Mouse (Mus musculus) adrenal gland, postnatal 25 days (tissue): ENCODE results near the gene Nagk. TPM values are rescaled to one million over a fixed set of nuclear protein-coding genes. Genes with fewer than 3 reads are reported as not detected.
"Not testable (repeated sequence)": the region's sequence is repeated elsewhere in the genome, so short reads cannot be mapped to it uniquely, and the experiment has no call there.

Experiments used
- DNase-seq: peaks from one replicate; pipeline ENCODE4 v3.0.0; 2021; ENCODE audit warnings: mixed read lengths
- total RNA-seq: library from RNA; stranded (reverse); gene quantifications from 2 replicates; pipeline ENCODE4 v1.2.3, GENCODE M21; 2021

Gene Nagk
- total RNA-seq, 1 experiment from 2014 or later, result 59.5 TPM

DNA sequence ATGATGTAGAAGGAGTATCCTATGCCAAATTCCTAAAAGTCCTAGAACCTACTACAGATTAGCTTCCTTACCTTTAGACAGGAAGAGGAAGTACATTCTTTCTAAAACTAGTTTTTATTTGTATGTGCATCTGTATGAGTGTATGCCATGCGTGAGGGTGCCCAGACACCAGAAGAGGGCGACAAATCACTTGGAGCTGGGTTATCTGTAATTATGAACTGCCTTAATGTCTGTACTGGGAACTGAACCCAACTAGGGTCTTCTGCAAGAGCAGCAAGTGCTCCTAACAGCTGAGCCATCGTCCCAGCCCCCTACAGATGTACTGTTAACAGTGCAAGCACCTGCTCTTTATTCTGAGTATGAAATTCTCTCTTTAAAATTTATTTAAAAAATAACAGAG is 21.0 kb downstream of the Nagk start:
- no peak for DNase-seq

DNA sequence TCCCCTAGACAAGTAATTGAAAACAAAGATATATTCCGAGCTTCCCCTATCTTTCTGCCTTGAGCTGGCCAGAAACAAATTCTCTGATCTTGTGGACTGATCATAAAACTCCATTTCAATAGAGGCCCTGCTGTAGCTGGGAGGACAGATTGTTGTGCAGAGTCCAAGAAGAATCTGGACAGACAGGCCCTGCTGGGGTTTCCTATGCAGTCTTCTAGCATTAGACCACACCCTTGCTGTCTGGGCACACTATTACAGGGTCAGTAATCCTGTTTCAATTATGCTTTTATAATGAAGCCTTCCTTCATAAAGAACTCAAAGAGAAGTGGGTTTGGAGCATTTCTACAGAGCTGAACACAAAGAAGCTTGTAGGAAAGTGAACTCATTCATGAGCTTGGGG is 24.2 kb downstream of the Nagk start:
- no peak for DNase-seq

DNA sequence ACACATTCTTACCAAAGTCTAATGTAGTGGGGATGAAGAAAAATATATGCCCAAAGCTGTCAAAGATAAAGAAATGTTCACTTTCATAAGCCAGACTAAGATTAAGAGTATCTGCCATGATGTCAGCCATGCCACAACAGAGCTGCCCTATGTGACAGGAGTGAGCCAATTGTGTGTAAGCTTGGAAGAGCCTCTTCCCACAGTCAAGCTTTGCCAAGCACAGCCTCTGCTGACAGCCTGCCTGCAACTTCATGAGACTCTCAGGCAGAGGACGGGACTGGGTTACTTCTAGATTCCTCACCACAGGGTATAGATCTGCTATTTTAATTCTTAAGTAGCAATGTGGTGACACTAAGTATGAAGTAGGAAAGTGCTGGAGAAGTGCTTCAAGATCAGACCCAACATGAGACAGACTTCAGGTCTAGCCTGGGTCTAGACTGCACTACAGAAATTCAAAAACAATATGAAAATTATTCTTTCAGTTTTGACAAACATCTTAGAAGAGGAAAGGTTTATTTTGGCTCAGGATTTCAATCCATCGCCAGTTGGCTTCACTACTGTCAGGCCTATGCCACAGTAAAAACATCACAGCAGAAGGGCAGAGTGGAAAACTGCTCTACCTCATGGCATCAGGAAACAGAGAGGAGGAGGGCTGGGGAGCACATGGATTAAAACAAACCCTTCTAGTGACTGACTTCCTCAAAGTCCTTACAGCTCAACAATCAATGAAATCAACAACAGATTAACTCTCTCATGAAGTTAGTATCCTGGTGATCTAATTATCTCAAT is 26.1 kb downstream of the Nagk start:
- DNase-seq, result no peak

DNA sequence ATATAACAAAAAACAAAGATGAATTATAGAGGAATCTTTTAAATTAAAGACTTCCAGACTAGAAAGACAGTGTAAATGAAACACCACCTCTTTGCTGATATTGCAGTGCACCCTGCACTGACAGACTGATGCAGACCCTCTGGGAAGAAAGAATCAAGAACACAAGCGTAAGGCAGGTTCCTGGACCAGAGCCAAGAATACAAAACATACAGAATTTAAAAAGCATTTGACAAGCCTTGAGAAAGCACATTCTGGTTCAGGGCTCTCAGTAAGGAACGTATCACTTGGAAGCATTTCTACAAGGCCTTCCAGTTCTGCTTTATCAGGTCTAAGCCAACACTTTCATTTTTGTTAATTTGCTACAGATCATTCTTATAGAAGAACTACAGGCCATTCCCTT is 27.1 kb downstream of the Nagk start:
- no peak for DNase-seq

DNA sequence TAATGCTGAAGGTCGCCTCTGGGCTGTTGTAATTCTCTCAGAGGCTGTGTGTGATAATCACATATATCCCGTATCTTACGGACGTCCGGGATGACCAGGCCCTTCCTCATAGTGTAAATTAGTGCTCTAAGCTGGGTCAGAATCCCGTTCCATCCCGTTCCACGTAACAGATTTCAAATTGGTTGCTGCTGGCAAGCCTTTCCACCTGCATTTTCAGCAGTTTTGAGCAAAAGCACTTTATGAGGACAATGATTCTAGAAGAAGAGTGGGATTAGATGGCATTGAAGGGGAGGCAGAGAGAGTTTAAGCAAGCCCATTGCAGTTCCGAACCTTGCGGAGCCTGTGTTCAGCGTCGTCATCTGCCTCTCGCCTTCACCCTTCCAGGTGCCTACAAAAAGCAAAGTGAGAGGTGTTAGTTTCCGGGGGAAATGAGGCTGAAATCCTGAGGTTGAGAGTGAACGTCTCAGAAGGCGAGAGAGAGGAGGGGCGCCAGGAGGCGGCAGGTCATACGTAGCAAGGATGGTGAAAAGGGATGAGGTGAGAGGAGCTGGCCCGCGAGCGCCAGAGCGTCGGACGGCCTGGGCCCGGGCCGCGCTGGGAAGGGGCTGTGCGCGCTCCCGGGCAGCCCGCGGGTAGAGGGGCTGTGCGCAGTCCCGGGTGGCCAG is 36.3 kb downstream of the Nagk start:
- DNase-seq, result no peak

DNA sequence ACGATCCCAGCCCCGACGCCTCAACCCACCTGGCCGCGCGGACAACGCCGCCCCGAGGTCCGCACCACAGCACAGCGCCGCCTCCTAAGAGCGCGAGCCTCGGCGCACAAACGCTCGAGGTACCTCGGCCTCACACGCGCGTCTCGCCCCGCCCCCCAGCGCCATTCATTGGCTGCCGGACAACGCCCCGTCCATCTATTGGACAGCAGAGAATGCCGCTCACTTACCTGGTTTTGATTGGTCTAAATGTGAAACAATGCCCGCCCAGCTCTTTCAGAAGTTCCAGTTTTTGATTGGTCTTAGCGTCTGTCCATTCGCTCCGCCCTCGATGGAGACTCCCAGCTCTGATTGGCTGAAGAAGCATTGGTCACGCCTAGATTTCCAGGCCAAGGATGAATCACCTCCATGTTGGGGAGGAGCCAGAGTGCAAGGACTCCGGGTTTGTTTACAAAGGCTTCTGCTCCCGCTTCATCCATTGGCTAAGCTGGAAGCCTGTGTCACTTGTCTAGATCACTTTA is 36.9 kb downstream of the Nagk start, which contains the start of gene Paip2b:
Gene Paip2b, minus strand, starts transcription at position 136 of the 518 bp plus-strand sequence.
- peak; percentile 98 for DNase-seq

DNA sequence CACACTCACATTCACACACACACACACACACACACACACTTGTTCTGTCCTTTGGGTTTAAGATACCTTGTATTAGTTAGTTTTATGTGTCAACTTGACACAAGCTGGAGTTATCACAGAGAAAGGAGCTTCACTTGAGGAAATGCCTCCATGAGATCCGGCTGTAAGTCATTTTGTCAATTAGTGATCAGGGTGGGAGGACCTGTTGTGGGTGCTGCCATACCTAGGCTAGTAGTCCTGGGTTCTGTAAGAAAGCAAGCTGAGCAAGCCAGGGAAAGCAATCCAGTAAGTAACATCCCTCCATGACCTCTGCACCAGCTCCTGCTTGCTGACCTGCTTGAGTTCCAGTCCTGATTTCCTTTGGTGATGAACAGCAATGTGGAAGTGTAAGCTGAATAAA is 37.6 kb downstream of the Nagk start:
- not testable (repeated sequence) for DNase-seq

DNA sequence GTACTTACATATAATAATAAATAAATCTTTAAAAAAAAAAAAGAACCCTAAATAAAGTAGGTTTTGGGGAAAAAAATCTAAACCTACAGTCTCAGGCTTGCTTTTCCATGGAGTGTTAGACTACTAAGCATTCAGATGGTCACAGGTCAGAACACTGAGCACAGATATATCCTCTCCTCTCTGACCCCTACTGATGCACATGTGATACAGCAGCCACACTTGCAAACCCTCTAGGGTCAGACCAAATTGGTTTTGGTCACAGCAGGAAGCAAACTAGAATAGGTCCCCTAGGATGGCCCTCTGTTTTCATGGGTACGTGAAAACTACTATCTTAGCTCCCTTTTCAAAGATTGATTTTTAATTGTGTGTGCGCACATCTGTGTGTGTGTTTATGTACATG is 42.0 kb downstream of the Nagk start:
- DNase-seq, result no peak

DNA sequence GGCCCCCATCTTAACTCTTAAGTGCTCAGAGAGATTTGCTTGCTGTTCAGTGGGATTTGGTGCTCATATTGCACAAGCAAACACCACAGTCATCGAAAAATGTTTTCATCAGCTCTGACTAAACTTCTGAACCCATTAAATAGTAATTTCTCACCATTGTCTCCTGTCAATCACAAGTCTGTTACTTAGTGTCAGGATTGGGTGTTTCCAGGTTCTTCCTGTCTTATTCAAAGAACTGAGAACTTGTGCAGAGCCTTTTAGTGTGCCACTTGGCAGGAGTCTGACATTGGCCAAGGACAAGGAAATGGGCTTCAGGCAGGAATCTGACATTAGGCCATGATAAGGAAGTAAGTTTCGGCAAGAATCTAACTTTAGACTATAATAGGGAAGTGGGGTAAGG is 43.3 kb downstream of the Nagk start:
- no peak for DNase-seq

DNA sequence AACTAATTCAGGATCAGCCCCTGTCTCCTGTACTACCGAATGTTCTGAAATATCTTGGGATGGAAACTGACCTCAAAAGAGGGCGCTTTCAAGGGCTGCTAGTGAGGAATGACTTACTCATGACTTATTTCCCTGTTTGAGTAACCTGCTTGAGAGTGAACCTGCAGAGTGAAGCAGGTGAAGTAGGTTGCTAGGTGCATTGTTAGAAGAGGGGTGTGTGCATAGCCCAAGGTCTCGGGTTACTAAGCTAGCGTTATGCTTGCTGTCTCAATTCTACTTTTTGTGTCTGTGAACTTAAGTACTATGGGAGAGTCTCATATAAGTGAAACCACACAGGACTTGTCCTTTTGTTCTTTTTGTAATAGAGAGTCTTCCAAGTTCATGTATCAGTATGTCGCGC is 45.3 kb downstream of the Nagk start:
- no peak for DNase-seq

DNA sequence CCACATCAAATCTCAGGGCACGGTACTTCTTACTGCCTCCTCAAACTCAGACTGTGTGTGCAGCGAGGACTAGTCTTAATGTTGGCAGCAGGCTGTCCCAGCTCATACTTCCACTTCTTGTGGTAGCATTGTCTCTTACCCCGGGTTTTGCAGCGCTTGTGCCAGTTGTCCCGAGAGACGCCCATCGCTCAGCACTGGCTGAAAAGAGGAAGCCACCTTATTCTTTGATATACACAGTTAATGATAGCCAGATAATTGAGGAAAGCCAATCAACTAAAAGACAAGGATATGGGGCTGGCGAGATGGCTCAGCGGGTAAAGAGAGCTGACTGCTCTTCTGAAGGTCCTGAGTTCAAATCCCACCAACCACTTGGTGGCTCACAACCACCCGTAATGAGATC is 50.1 kb downstream of the Nagk start:
- DNase-seq, result no peak

DNA sequence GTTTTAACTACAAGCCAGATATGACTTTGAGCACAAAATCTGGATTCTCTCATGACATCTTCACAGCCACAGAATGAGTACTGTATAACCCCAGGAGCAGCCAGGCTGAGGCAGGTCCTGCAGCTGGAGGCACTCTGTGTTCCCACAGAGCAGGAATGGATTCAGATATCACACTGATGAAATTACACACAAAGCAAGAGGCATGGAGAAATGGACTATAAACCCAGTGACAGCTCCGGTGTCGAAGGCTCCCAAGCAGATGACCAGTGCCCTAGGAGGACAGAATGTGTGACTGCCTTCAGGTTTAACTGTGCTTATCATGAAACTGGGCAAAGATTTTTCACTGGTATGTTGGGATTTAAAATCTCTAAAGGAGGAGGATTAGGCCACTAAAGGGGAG is 51.4 kb downstream of the Nagk start:
- DNase-seq, result no peak

DNA sequence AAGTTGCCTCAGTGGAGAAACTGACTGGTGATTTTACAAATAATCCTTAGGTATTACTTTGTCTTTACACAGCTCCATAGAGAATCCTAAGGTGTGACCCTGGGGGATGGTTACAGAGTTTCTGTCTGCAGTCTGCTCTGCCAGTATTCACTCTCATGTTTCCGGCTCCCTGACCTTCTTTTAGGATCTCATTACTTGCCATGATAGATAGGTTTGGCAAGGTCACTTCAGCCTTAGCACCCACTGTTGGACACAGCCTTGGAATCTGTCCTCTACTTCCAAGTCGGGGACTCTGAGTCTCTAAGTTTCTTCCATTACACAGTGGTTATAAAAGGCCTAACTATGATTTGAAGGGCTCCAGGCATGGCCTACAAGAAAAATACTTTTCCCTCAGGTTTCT is 54.7 kb downstream of the Nagk start:
- DNase-seq, result no peak

Other genes with a start within 250 kb of the Nagk start
- 28.9 and 31.1 TPM in 2 replicates for gene Stambp, start 222.3 kb upstream of the Nagk start, total RNA-seq
- not detected in 2 replicates for gene Clec4f, start 138.8 kb upstream of the Nagk start, total RNA-seq
- not detected in 2 replicates for gene Cd207, start 117.1 kb upstream of the Nagk start, total RNA-seq
- not detected in 2 replicates for gene Vax2, start 83.7 kb upstream of the Nagk start, total RNA-seq
- gene Atp6v1b1, start 52.0 kb upstream of the Nagk start, total RNA-seq, result not detected in 2 replicates
- 0.30 TPM in 1 of 2 replicates, not detected in the other for gene Ankrd53, start 32.3 kb upstream of the Nagk start, total RNA-seq
- gene Tex261, start 19.2 kb upstream of the Nagk start, total RNA-seq, result 108 and 125 TPM in 2 replicates
- gene Paip2b, start 36.8 kb downstream of the Nagk start, total RNA-seq, result 21.1 and 28.2 TPM in 2 replicates
- 102 and 117 TPM in 2 replicates for gene Zfp638, start 72.1 kb downstream of the Nagk start, total RNA-seq
- 48.0 and 57.7 TPM in 2 replicates for gene Dysf, start 213.6 kb downstream of the Nagk start, total RNA-seq